Mouse (Mus musculus): ENCODE measurements around the gene Angptl4. TPM values are rescaled to one million over a fixed set of nuclear protein-coding genes. Genes with fewer than 3 reads are reported as not detected.
"Not testable (repeated sequence)": the region's sequence is repeated elsewhere in the genome, so short reads cannot be mapped to it uniquely, and the experiment has no call there.

The Angptl4 gene
- polyA plus RNA-seq, 1 experiment from 2014 or later, result 47.0 TPM

GRCm38 (mm10) chr17:33752297-33752696 is 29.3 kb downstream of the Angptl4 start:
- Histone ChIP-seq H3K9ac (no peak overlapping the region), H3K4me1 (peaks cover 20% of the 10 kb centered on the region), H3K9me3 (no peaks in the 10 kb centered on the region), H3K36me3 (peaks cover 24% of the 10 kb centered on the region), H3K4me2 (no peak overlapping the region), H3K27me3 (no peaks in the 10 kb centered on the region), H3K27ac (no peak overlapping the region), H3K4me3 (no peak overlapping the region)
- 94% methylated on average over 2 of the region's 2 CpGs for WGBS
- ATAC-seq (ENCODE audit: borderline replicate concordance, extremely low read depth, low FRiP score, low TSS enrichment), result no peak

GRCm38 (mm10) chr17:33751181-33751580 is 30.4 kb downstream of the Angptl4 start:
- no peak for ATAC-seq (ENCODE audit: borderline replicate concordance, extremely low read depth, low FRiP score, low TSS enrichment)

GRCm38 (mm10) chr17:33749451-33749850 is 32.2 kb downstream of the Angptl4 start:
- ATAC-seq (ENCODE audit: borderline replicate concordance, extremely low read depth, low FRiP score, low TSS enrichment), result no peak
- Histone ChIP-seq H3K4me3 (no peak overlapping the region), H3K4me2 (no peak overlapping the region), H3K27me3 (no peaks in the 10 kb centered on the region), H3K9me3 (no peaks in the 10 kb centered on the region), H3K4me1 (no peaks in the 10 kb centered on the region; the same call in 1 of the 2 replicates), H3K36me3 (peaks cover 38% of the 10 kb centered on the region), H3K9ac (no peak overlapping the region), H3K27ac (no peak overlapping the region)
- WGBS, result 90% methylated on average over 5 of the region's 5 CpGs

More at GRCm38 (mm10) chr17:33751181-33751580, 30.4 kb downstream of the Angptl4 start:
- Histone ChIP-seq H3K27me3 (no peaks in the 10 kb centered on the region), H3K27ac (no peak overlapping the region), H3K36me3 (peaks cover 28% of the 10 kb centered on the region), H3K9me3 (no peaks in the 10 kb centered on the region), H3K4me2 (no peak overlapping the region), H3K9ac (no peak overlapping the region), H3K4me3 (no peak overlapping the region), H3K4me1 (peaks cover 9% of the 10 kb centered on the region)

GRCm38 (mm10) chr17:33746011-33746410 is 35.6 kb downstream of the Angptl4 start:
- H3K4me3 ChIP-seq, result no peak overlapping the region
- no peak overlapping the region for H3K4me2 ChIP-seq
- no peaks in the 10 kb centered on the region for H3K27me3 ChIP-seq
- H3K9me3 ChIP-seq, result no peaks in the 10 kb centered on the region
- no peaks in the 10 kb centered on the region for H3K4me1 ChIP-seq
- H3K27ac ChIP-seq, result no peak overlapping the region
- whole genome bisulfite sequencing, result 59% methylated on average over 2 of the region's 2 CpGs
- H3K9ac ChIP-seq, result no peak overlapping the region
- 0 out of 2 replicates have a peak, but pooled peaks have one; percentile 20 for ATAC-seq (ENCODE audit: borderline replicate concordance, extremely low read depth, low FRiP score, low TSS enrichment)
- peaks cover 38% of the 10 kb centered on the region for H3K36me3 ChIP-seq

- no peak for ATAC-seq (ENCODE audit: borderline replicate concordance, extremely low read depth, low FRiP score, low TSS enrichment)
- Histone ChIP-seq H3K4me1 (no peaks in the 10 kb centered on the region), H3K4me3 (no peak overlapping the region), H3K36me3 (peaks cover 37% of the 10 kb centered on the region), H3K27me3 (no peaks in the 10 kb centered on the region), H3K4me2 (no peak overlapping the region), H3K27ac (no peak overlapping the region), H3K9me3 (no peaks in the 10 kb centered on the region), H3K9ac (no peak overlapping the region)
- 63% methylated on average over 5 of the region's 5 CpGs for WGBS
Measured at GRCm38 (mm10) chr17:33744686-33745384, 36.8 kb downstream of the Angptl4 start.

DNA sequence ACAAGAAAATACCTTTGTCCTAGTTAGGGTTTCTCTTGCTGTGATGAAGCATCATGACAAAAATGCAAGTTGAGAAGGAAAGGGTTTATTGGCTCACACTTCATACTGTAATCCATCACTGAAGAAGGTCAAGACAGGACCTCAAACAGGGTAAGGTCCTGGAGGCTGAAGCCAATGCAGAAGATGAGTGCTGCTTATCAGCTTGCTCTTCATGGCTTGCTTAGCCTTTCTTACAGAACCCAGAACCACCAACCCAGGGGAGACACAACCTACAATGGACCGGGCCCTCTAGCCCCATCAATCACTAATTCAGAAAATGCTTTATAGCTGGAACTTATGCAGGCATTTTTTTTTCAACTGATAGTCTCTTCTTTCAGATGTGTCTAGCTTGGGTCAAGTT is 39.2 kb downstream of the Angptl4 start:
- Histone ChIP-seq H3K9me3 (no peaks in the 10 kb centered on the region), H3K9ac (no peak overlapping the region), H3K27ac (no peak overlapping the region), H3K4me3 (no peak overlapping the region), H3K27me3 (no peaks in the 10 kb centered on the region), H3K36me3 (peaks cover 14% of the 10 kb centered on the region), H3K4me1 (no peaks in the 10 kb centered on the region), H3K4me2 (no peak overlapping the region)
- no peak for ATAC-seq (ENCODE audit: borderline replicate concordance, extremely low read depth, low FRiP score, low TSS enrichment)
- 88% methylated on average over 1 of the region's 1 CpGs for WGBS

DNA sequence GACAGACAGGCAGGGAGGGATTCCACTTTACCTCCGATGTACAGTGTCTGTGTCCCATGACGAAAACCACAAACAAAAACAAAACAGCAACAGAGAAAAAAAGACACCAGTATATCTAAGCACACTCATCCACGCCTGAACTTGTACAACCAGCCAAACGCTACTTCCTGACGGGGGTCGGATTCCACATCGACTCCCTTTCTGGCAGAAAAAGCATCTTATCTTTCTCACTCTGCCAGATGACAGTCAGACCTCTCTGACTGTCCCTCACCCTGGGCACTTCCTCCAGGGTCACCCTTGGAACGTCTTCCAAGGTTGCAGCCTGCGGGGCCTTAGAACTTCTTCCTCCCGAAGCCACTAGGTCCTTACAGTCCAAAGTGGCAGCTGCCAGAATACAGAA is 48.1 kb downstream of the Angptl4 start:
- H3K36me3 ChIP-seq; H3K9ac ChIP-seq; H3K4me1 ChIP-seq; H3K4me2 ChIP-seq; H3K27ac ChIP-seq; ATAC-seq (ENCODE audit: borderline replicate concordance, extremely low read depth, low FRiP score, low TSS enrichment); H3K9me3 ChIP-seq; H3K4me3 ChIP-seq; H3K27me3 ChIP-seq: not testable (repeated sequence)
- WGBS, result 50% methylated on average over 10 of the region's 10 CpGs

DNA sequence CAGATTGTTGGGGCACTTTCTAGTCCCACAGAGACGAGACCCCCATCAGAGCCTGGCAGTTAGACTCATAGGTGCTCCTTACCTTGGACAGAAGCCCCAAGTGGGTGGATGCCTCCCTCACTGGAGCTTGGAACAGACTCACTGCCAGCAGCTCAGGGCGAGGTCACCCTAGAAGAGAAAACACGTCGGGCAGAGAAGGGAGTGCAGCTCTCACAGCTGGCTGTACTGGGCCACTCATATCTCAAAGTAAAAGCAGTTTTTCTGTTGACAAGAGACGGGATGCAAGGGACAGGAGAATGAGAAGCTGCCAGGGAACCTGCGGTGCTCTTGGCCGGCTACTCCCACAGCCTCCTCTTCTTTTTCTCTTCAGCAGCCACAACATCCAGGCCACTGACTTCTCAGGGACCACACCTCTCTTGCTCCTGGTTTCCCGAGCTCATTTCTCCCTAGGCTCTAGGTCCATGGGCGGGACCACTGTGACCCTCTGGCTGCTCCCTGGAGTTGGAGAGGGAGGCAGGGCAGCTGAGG is 49.0 kb downstream of the Angptl4 start:
- H3K9ac ChIP-seq; ATAC-seq (ENCODE audit: borderline replicate concordance, extremely low read depth, low FRiP score, low TSS enrichment); H3K9me3 ChIP-seq; H3K36me3 ChIP-seq; H3K4me2 ChIP-seq; H3K4me3 ChIP-seq; H3K4me1 ChIP-seq; H3K27me3 ChIP-seq; H3K27ac ChIP-seq: not testable (repeated sequence)
- 49% methylated on average over 9 of the region's 9 CpGs for WGBS

- Histone ChIP-seq H3K4me1 (no peaks in the 10 kb centered on the region), H3K36me3 (no peaks in the 10 kb centered on the region), H3K4me3 (no peak overlapping the region), H3K4me2 (no peak overlapping the region), H3K9me3 (no peaks in the 10 kb centered on the region), H3K9ac (no peak overlapping the region), H3K27ac (no peak overlapping the region), H3K27me3 (no peaks in the 10 kb centered on the region)
- no peak for ATAC-seq (ENCODE audit: borderline replicate concordance, extremely low read depth, low FRiP score, low TSS enrichment)
- WGBS, result 46% methylated on average over 2 of the region's 2 CpGs
Measured at GRCm38 (mm10) chr17:33729215-33729614, 52.4 kb downstream of the Angptl4 start.

DNA sequence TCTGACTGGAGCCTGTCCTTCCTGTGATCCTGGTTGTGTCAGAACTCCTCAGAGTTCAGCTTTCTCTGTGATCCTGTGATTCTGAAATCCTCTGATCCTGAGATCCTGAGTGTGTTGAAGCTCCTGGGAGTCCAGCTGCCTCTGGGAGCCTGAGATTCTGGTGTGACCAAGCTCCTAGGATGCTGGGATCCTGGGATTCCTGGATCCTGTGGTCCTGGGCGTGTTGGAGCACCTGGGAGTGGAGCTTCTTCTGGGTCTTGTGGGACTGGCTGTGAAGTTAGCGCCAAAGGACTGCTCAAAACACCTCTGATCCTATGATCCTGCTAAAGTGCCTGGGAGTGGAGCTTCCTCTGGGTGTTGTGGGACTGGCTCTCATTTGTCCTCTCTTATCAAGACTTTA is 53.2 kb downstream of the Angptl4 start:
- no peak for ATAC-seq (ENCODE audit: borderline replicate concordance, extremely low read depth, low FRiP score, low TSS enrichment)
- H3K27ac ChIP-seq, result no peak overlapping the region
- 66% methylated on average over 2 of the region's 2 CpGs for WGBS

More for the DNA sequence above, 53.2 kb downstream of the Angptl4 start:
- no peak overlapping the region for H3K4me3 ChIP-seq
- no peaks in the 10 kb centered on the region for H3K9me3 ChIP-seq
- H3K4me1 ChIP-seq, result no peaks in the 10 kb centered on the region
- no peak overlapping the region for H3K9ac ChIP-seq
- no peak overlapping the region for H3K4me2 ChIP-seq
- H3K36me3 ChIP-seq, result no peaks in the 10 kb centered on the region
- no peaks in the 10 kb centered on the region for H3K27me3 ChIP-seq
